Mouse (Mus musculus) liver, adult 2 months (tissue): ENCODE measurements at regions not wholly inside any gene's neighbourhood (a gene's known extent, or its start where the extent isn't known, plus 50 kb on each side); places are given as distances from the start of the nearest gene placed in this dataset.

Experiments used
- CTCF ChIP-seq: fragments of 200-500 bp; IDR thresholded peaks from 2 replicates; pipeline ENCODE4 v1.5.1; 2011; ENCODE audit warnings: low read depth, low read length, control low read depth
- POLR2A ChIP-seq: fragments of 200-500 bp; IDR thresholded peaks from 2 replicates; pipeline ENCODE4 v1.6.1; 2011; ENCODE audit warnings: low read length, control low read depth; ENCODE audit not compliant: insufficient read depth; ENCODE audit errors: extremely low read depth

GRCm38 (mm10) chr13:47734415-47734814, 526.6 kb upstream of the Id4 start:
- TF ChIP-seq CTCF (no peak), POLR2A (no peak)
